Mouse (Mus musculus): Measurements from ENCODE around the gene Ddx27. TPM values are rescaled to one million over a fixed set of nuclear protein-coding genes. Genes with fewer than 3 reads are reported as not detected.
"Not testable (repeated sequence)": the region's sequence is repeated elsewhere in the genome, so short reads cannot be mapped to it uniquely, and the experiment has no call there.

Gene Ddx27
- polyA plus RNA-seq, 1 experiment from 2014 or later: 31.2 TPM

DNA sequence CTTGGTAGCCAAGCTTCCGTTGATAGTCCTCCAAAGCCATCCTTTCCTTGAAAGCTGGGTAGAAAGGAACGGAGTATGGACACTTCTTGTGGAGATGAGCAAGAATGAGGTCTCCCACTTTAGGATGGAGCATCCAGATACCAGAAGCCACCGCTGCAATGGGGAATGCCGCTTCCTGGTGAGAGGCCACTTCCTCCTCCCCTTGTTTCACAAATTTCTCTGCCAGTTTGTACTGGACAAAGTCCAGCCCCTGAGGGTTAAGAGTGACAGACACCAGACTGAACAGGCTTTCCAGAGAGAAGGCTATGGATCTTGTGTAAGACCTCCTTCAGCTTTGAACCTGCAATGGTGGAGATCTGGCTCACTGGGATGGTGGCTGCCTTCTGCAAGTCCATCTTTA, 7.4 kb upstream of the Ddx27 start:
- not testable (repeated sequence) for H3K4me3 ChIP-seq (ENCODE audit: low read depth, low read length); H3K9me3 ChIP-seq (ENCODE audit: control insufficient read depth, low read length); H3K4me2 ChIP-seq (ENCODE audit: low read depth, low read length); H3K9ac ChIP-seq (ENCODE audit: low read depth, low read length); H3K27ac ChIP-seq (replicated peaks; ENCODE audit: low read depth, low read length); DNase-seq (ENCODE audit: low spot score); ATAC-seq (ENCODE audit: low read depth); H3K27me3 ChIP-seq (replicated peaks; ENCODE audit: control insufficient read depth, insufficient read depth, low read length); H3K4me1 ChIP-seq (ENCODE audit: control insufficient read depth, insufficient read depth, low read length); H3K36me3 ChIP-seq (ENCODE audit: control insufficient read depth, insufficient read depth, low read length)
- WGBS: 75% methylated on average over 4 of the region's 4 CpGs

DNA sequence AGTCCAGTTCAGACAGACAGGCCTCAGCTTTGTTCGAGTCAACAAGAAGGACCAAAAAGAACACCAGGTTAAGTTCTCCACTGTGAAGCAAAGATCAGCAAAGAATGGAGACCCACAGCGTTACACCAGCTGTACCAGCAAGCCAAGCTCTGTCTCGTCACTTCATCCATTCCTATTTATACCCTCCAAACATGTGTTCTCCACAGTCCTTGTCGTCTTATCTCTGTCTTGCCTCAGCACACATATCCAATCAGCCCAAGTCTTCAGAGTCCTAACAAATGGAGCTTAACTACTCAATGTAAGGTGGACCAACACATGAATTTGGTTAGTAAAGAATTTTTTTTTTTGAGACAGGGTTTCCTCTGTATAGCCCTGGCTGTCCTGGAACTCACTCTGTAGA, 5.5 kb upstream of the Ddx27 start:
- Histone ChIP-seq H3K9me3 (ENCODE audit: control insufficient read depth, low read length) (no peaks in the 10 kb centered on the region), H3K4me1 (ENCODE audit: control insufficient read depth, insufficient read depth, low read length) (no peaks in the 10 kb centered on the region), H3K4me3 (ENCODE audit: low read depth, low read length) (no peak overlapping the region), H3K36me3 (ENCODE audit: control insufficient read depth, insufficient read depth, low read length) (no peaks in the 10 kb centered on the region), H3K27ac (replicated peaks; ENCODE audit: low read depth, low read length) (no peak overlapping the region), H3K4me2 (ENCODE audit: low read depth, low read length) (no peak overlapping the region), H3K9ac (ENCODE audit: low read depth, low read length) (no peak overlapping the region), H3K27me3 (replicated peaks; ENCODE audit: control insufficient read depth, insufficient read depth, low read length) (no peaks in the 10 kb centered on the region)
- 68% methylated on average over 4 of the region's 4 CpGs for WGBS
- ATAC-seq (ENCODE audit: low read depth) (no peak), DNase-seq (ENCODE audit: low spot score) (no peak)

DNA sequence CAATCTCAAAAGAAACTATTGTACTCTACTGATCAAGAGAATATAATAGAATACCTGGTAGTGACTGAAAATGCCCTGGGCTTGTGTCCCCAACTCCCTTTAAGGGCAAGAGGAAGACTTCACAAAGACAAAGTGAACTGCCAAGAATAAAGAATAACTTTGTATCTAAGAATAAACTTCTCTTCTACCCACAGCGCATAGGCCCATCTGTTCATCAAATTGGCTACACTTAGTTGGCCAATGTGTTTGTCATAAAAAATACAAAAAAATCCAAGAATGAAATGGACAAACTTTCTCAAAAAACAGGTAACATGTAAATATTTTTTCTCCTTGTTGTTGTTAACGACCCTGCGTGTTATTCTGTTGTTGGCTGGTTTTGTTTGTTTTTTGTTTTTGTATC, 4.4 kb upstream of the Ddx27 start:
- WGBS: 84% methylated on average over 3 of the region's 3 CpGs
- no peak for ATAC-seq (ENCODE audit: low read depth)

DNA sequence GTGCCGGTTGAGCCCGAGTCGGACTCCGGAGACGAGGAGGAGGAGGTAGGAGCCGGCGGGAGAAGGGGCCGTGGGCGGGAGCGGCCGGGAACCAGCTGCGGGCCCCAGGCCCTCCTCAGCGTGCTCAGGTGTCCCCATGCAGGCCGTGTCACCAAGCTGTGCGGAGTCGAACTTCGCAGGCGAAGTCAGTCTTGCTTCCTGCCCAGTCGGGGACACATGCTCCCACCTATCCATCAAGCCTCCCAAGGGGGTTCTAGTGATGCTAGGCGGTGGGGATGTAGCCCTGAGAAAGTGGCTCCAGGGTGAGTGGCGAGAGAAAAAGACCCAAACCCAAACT, 357 bp downstream of the Ddx27 start:
- Histone ChIP-seq H3K36me3 (ENCODE audit: control insufficient read depth, insufficient read depth, low read length) (peaks cover 25% of the 10 kb centered on the region), H3K27ac (replicated peaks; ENCODE audit: low read depth, low read length) (peak overlapping the region; percentile 85; the same call in 1 of the 2 replicates), H3K4me3 (ENCODE audit: low read depth, low read length) (peak overlapping the region; percentile 95), H3K9ac (ENCODE audit: low read depth, low read length) (peak overlapping the region; percentile 85), H3K4me2 (ENCODE audit: low read depth, low read length) (peak overlapping the region; percentile 82), H3K4me1 (ENCODE audit: control insufficient read depth, insufficient read depth, low read length) (peaks cover 9% of the 10 kb centered on the region), H3K9me3 (ENCODE audit: control insufficient read depth, low read length) (no peaks in the 10 kb centered on the region), H3K27me3 (replicated peaks; ENCODE audit: control insufficient read depth, insufficient read depth, low read length) (no peaks in the 10 kb centered on the region)
- peak; percentile 9 for DNase-seq (ENCODE audit: low spot score)
- ATAC-seq (ENCODE audit: low read depth): peak; percentile 60
- 0% methylated on average over 8 of the region's 21 CpGs for WGBS

More for the DNA sequence above, 4.4 kb upstream of the Ddx27 start:
- Histone ChIP-seq H3K27me3 (replicated peaks; ENCODE audit: control insufficient read depth, insufficient read depth, low read length) (no peaks in the 10 kb centered on the region), H3K9me3 (ENCODE audit: control insufficient read depth, low read length) (no peaks in the 10 kb centered on the region), H3K4me2 (ENCODE audit: low read depth, low read length) (no peak overlapping the region), H3K27ac (replicated peaks; ENCODE audit: low read depth, low read length) (no peak overlapping the region), H3K4me3 (ENCODE audit: low read depth, low read length) (no peak overlapping the region), H3K9ac (ENCODE audit: low read depth, low read length) (no peak overlapping the region), H3K36me3 (ENCODE audit: control insufficient read depth, insufficient read depth, low read length) (no peaks in the 10 kb centered on the region), H3K4me1 (ENCODE audit: control insufficient read depth, insufficient read depth, low read length) (no peaks in the 10 kb centered on the region)
- DNase-seq (ENCODE audit: low spot score): no peak

GRCm38 (mm10) chr2:167019396-167019795, 4.4 kb downstream of the Ddx27 start:
- Histone ChIP-seq H3K9me3 (ENCODE audit: control insufficient read depth, low read length) (no peaks in the 10 kb centered on the region), H3K4me1 (ENCODE audit: control insufficient read depth, insufficient read depth, low read length) (peaks cover 9% of the 10 kb centered on the region), H3K27ac (replicated peaks; ENCODE audit: low read depth, low read length) (no peak overlapping the region), H3K36me3 (ENCODE audit: control insufficient read depth, insufficient read depth, low read length) (peaks cover 57% of the 10 kb centered on the region), H3K9ac (ENCODE audit: low read depth, low read length) (no peak overlapping the region), H3K4me3 (ENCODE audit: low read depth, low read length) (no peak overlapping the region), H3K27me3 (replicated peaks; ENCODE audit: control insufficient read depth, insufficient read depth, low read length) (no peaks in the 10 kb centered on the region), H3K4me2 (ENCODE audit: low read depth, low read length) (no peak overlapping the region)
- ATAC-seq (ENCODE audit: low read depth) (no peak), DNase-seq (ENCODE audit: low spot score) (no peak)
- 92% methylated on average over 10 of the region's 10 CpGs for WGBS

DNA sequence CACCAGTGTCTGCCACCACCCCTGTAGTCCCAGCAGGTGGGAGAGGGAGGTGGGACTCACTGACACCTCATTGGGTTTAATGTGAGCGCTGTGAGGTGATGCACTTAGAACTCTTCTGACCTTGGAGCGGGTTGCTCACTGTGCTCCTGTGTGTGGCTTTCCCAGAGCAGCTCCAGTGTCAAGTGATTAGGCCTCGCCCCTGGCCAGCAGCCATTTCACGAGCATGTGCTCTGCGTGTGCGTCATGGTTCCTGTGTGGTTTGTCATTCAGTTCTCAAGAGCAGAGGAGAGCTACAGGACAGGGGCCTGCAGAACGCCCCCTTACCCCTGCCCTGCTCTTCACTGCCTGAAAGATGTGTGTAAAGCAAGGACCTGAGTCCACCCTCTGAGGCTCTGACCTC, 13.6 kb downstream of the Ddx27 start:
- no peak overlapping the region for H3K4me3 ChIP-seq (ENCODE audit: low read depth, low read length)
- no peak overlapping the region for H3K4me2 ChIP-seq (ENCODE audit: low read depth, low read length)
- H3K36me3 ChIP-seq (ENCODE audit: control insufficient read depth, insufficient read depth, low read length): peaks cover 88% of the 10 kb centered on the region
- no peaks in the 10 kb centered on the region for H3K4me1 ChIP-seq (ENCODE audit: control insufficient read depth, insufficient read depth, low read length)
- H3K9me3 ChIP-seq (ENCODE audit: control insufficient read depth, low read length): no peaks in the 10 kb centered on the region
- no peaks in the 10 kb centered on the region for H3K27me3 ChIP-seq (replicated peaks; ENCODE audit: control insufficient read depth, insufficient read depth, low read length)
- H3K9ac ChIP-seq (ENCODE audit: low read depth, low read length): no peak overlapping the region
- WGBS: 95% methylated on average over 7 of the region's 7 CpGs
- no peak for DNase-seq (ENCODE audit: low spot score)
- no peak overlapping the region for H3K27ac ChIP-seq (replicated peaks; ENCODE audit: low read depth, low read length)
- ATAC-seq (ENCODE audit: low read depth): no peak

DNA sequence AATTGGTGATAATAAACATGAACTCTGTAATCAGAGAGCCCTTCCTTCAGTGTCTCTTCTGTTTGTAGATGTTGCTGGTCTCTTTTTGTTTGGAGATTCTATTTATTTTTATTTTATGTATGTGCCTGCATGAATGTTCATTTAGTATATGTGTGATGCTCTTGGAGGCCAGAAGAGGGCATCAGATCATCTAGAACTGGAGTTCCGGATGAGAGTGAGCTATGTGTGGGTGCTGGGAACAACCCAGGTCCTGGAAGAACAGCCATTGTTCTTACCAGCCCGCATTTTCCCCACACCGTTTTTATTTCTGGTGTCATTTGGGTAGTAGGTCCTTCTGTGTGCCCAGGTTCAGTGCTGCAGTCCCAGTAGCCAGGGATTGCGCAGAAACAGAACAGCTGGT, 15.5 kb downstream of the Ddx27 start:
- Histone ChIP-seq H3K9me3 (ENCODE audit: control insufficient read depth, low read length) (no peaks in the 10 kb centered on the region), H3K9ac (ENCODE audit: low read depth, low read length) (no peak overlapping the region), H3K27ac (replicated peaks; ENCODE audit: low read depth, low read length) (no peak overlapping the region), H3K4me2 (ENCODE audit: low read depth, low read length) (no peak overlapping the region), H3K4me3 (ENCODE audit: low read depth, low read length) (no peak overlapping the region), H3K36me3 (ENCODE audit: control insufficient read depth, insufficient read depth, low read length) (peaks cover 92% of the 10 kb centered on the region), H3K4me1 (ENCODE audit: control insufficient read depth, insufficient read depth, low read length) (no peaks in the 10 kb centered on the region), H3K27me3 (replicated peaks; ENCODE audit: control insufficient read depth, insufficient read depth, low read length) (no peaks in the 10 kb centered on the region)
- DNase-seq (ENCODE audit: low spot score) (no peak), ATAC-seq (ENCODE audit: low read depth) (no peak)
- 91% methylated on average over 4 of the region's 4 CpGs for WGBS

- H3K4me3 ChIP-seq (ENCODE audit: low read depth, low read length): no peak overlapping the region
- DNase-seq (ENCODE audit: low spot score): no peak
- no peak overlapping the region for H3K9ac ChIP-seq (ENCODE audit: low read depth, low read length)
- no peak for ATAC-seq (ENCODE audit: low read depth)
- no peak overlapping the region for H3K4me2 ChIP-seq (ENCODE audit: low read depth, low read length)
- H3K9me3 ChIP-seq (ENCODE audit: control insufficient read depth, low read length): no peaks in the 10 kb centered on the region
- no peak overlapping the region for H3K27ac ChIP-seq (replicated peaks; ENCODE audit: low read depth, low read length)
- H3K4me1 ChIP-seq (ENCODE audit: control insufficient read depth, insufficient read depth, low read length): no peaks in the 10 kb centered on the region
- peaks cover 97% of the 10 kb centered on the region for H3K36me3 ChIP-seq (ENCODE audit: control insufficient read depth, insufficient read depth, low read length)
- 97% methylated on average over 12 of the region's 12 CpGs for WGBS
- H3K27me3 ChIP-seq (replicated peaks; ENCODE audit: control insufficient read depth, insufficient read depth, low read length): no peaks in the 10 kb centered on the region
Observed at GRCm38 (mm10) chr2:167037710-167038109, 22.7 kb downstream of the Ddx27 start.

- Histone ChIP-seq H3K9me3 (ENCODE audit: control insufficient read depth, low read length) (no peaks in the 10 kb centered on the region), H3K36me3 (ENCODE audit: control insufficient read depth, insufficient read depth, low read length) (peaks cover 100% of the 10 kb centered on the region), H3K27ac (replicated peaks; ENCODE audit: low read depth, low read length) (no peak overlapping the region), H3K27me3 (replicated peaks; ENCODE audit: control insufficient read depth, insufficient read depth, low read length) (no peaks in the 10 kb centered on the region), H3K4me2 (ENCODE audit: low read depth, low read length) (no peak overlapping the region), H3K9ac (ENCODE audit: low read depth, low read length) (no peak overlapping the region), H3K4me1 (ENCODE audit: control insufficient read depth, insufficient read depth, low read length) (no peaks in the 10 kb centered on the region), H3K4me3 (ENCODE audit: low read depth, low read length) (no peak overlapping the region)
- WGBS: 85% methylated on average over 6 of the region's 6 CpGs
- no peak for DNase-seq (ENCODE audit: low spot score)
- no peak for ATAC-seq (ENCODE audit: low read depth)
Observed at GRCm38 (mm10) chr2:167038297-167038696, 23.3 kb downstream of the Ddx27 start.
